Mouse (Mus musculus) olfactory bulb, adult 2 months (tissue): ENCODE measurements around the gene Spata2.

Experiments used
- CTCF ChIP-seq: fragments of 200-500 bp; IDR thresholded peaks from 2 replicates; pipeline ENCODE4 v1.5.1; 2012; ENCODE audit warnings: low read depth, mild to moderate bottlenecking, low read length, moderate library complexity; ENCODE audit not compliant: insufficient read depth
- POLR2A ChIP-seq: fragments of 200-500 bp; IDR thresholded peaks from 2 replicates; pipeline ENCODE4 v1.6.1; 2012; ENCODE audit warnings: mild to moderate bottlenecking, low read depth, low read length, moderate library complexity; ENCODE audit not compliant: insufficient read depth

DNA sequence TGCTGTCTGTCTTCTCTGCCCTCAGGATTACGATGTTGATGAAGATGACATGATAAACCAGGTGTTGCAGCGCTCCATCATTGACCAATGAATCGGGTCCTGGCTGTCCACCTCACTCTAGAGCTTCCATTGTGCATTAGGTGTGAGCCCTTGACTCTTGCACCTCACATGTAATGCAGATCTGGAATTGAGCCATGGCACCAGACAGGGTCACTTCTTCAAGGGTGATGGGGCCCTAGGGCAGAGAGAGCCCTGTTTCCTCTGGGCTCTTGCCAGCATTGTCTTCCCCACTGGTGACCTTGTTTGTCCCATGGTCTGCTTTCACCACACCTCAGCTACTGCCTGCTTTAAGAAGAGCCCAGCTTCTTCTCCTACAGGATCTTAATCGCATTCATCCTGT, 22.0 kb upstream of the Spata2 start:
- no peak for TF ChIP-seq POLR2A
- no peak for TF ChIP-seq CTCF
